Mouse (Mus musculus): ENCODE measurements at regions not wholly inside any gene's neighbourhood (a gene's known extent, or its start where the extent isn't known, plus 50 kb on each side); places are given as distances from the start of the nearest gene placed in this dataset.

DNA sequence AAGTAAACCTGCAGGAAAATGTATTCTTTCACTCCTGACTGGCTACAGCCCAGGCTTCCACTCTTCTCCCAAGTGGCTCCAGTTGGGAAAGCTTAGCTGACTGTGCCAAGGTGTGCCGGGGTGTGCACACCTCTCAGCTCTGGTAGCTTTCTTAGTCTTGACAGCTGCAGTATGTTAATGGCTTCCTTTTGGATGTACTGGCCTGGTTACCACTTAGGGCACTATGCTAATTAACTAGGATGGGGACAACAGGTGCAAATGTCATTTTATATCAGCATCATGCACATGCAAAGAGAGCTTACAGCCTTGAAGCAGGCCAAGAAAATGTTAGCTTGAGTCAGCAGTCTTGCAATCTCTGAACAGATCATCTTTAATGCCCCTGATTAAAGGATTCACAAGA, 111.2 kb downstream of the Pou4f1 start:
- TF ChIP-seq CTCF (IDR thresholded peaks at IDR 0.05; ENCODE audit: low read depth) (no peak), EP300 (IDR thresholded peaks at IDR 0.05; ENCODE audit: low read depth) (no peak)
